Mouse (Mus musculus) MEL (cell line): ENCODE measurements at regions not wholly inside any gene's neighbourhood (a gene's known extent, or its start where the extent isn't known, plus 50 kb on each side); places are given as distances from the start of the nearest gene placed in this dataset.

ENCODE experiments used
- DNase-seq: peaks from one replicate; pipeline ENCODE4 v3.0.0; 2011; ENCODE audit warnings: low read depth, low spot score
- H3K27ac ChIP-seq: 2 replicates; pipeline ENCODE4 v1.5.1; 2012; ENCODE audit warnings: low read depth, mild to moderate bottlenecking, control low read depth, low read length, moderate library complexity; ENCODE audit not compliant: control insufficient read depth
- H3K27me3 ChIP-seq, 2 experiments: fragments of 150-350 bp in 1 of 2; sonication (generic) in 1 of 2; 2 replicates each; pipeline ENCODE4 v1.6.1; 2012; ENCODE audit warnings: low read length in 2 of 2, mild to moderate bottlenecking in 2 of 2, improper control_type of control experiment in 1 of 2, moderate library complexity in 1 of 2; ENCODE audit not compliant: insufficient read depth in 2 of 2, control insufficient read depth in 1 of 2
- H3K36me3 ChIP-seq, 2 experiments: 2 replicates each; pipeline ENCODE4 v1.6.1; 2012 to 2014; ENCODE audit warnings: low read length in 2 of 2, improper control_type of control experiment in 1 of 2, inconsistent platforms in 1 of 2, mild to moderate bottlenecking in 1 of 2; ENCODE audit not compliant: insufficient read depth in 2 of 2, control insufficient read depth in 1 of 2
- H3K4me1 ChIP-seq, 2 experiments: fragments of 150-350 bp in 1 of 2; sonication (generic) in 1 of 2; 2 replicates each; pipeline ENCODE4 v1.6.1; 2012; ENCODE audit warnings: low read length in 2 of 2, improper control_type of control experiment in 1 of 2, mild to moderate bottlenecking in 1 of 2; ENCODE audit not compliant: insufficient read depth in 2 of 2, control insufficient read depth in 1 of 2
- H3K4me3 ChIP-seq, 2 experiments: fragments of 150-350 bp in 1 of 2; sonication (generic) in 1 of 2; 2 replicates each; pipeline ENCODE4 v1.5.1; 2012; ENCODE audit warnings: low read depth in 2 of 2, low read length in 2 of 2, mild to moderate bottlenecking in 2 of 2, moderate library complexity in 2 of 2, control low read depth in 1 of 2, improper control_type of control experiment in 1 of 2; ENCODE audit not compliant: control insufficient read depth in 1 of 2, insufficient read depth in 1 of 2
- H3K79me2 ChIP-seq: 2 replicates; pipeline ENCODE4 v1.6.1; 2012; ENCODE audit warnings: mild to moderate bottlenecking, low read length, moderate library complexity; ENCODE audit not compliant: control insufficient read depth, poor library complexity, insufficient read depth
- H3K9ac ChIP-seq: 2 replicates; pipeline ENCODE4 v1.6.1; 2012; ENCODE audit warnings: low read depth, mild to moderate bottlenecking, control low read depth, low read length, moderate library complexity; ENCODE audit not compliant: control insufficient read depth, poor library complexity, severe bottlenecking
- H3K9me3 ChIP-seq: fragments of 150-350 bp; sonication (generic); replicated peaks from 2 replicates; pipeline ENCODE4 v1.6.1; 2012; ENCODE audit warnings: mild to moderate bottlenecking, low read length, improper control_type of control experiment, moderate library complexity; ENCODE audit not compliant: insufficient read depth
- BHLHE40 ChIP-seq: IDR thresholded peaks from 2 replicates; pipeline ENCODE4 v1.6.1; 2012; ENCODE audit warnings: low read depth, mild to moderate bottlenecking, inconsistent platforms, low read length, improper control_type of control experiment, borderline replicate concordance
- CHD2 ChIP-seq: IDR thresholded peaks from 2 replicates; pipeline ENCODE4 v1.6.1; 2011; ENCODE audit warnings: low read length, improper control_type of control experiment
- CTCF ChIP-seq, 3 experiments: IDR thresholded peaks in 2 of 3; conservative IDR thresholded peaks in 1 of 3; 2 replicates each; pipeline ENCODE4 v1.5.1; 2011 to 2012; ENCODE audit warnings: low read length in 3 of 3, low read depth in 2 of 3, mild to moderate bottlenecking in 2 of 3, improper control_type of control experiment in 1 of 3, inconsistent platforms in 1 of 3, mixed read lengths in 1 of 3, moderate library complexity in 1 of 3; ENCODE audit not compliant: control insufficient read depth in 1 of 3, insufficient read depth in 1 of 3, poor library complexity in 1 of 3, severe bottlenecking in 1 of 3
- E2F4 ChIP-seq: IDR thresholded peaks from 2 replicates; pipeline ENCODE4 v1.6.1; 2011; ENCODE audit warnings: low read depth, low read length, improper control_type of control experiment, borderline replicate concordance
- ELF1 ChIP-seq: IDR thresholded peaks from 2 replicates; pipeline ENCODE4 v1.6.1; 2014; ENCODE audit warnings: low read depth, mild to moderate bottlenecking, inconsistent platforms, low read length, improper control_type of control experiment, moderate library complexity
- EP300 ChIP-seq, 2 experiments: IDR thresholded peaks; 2 replicates each; pipeline ENCODE4 v1.6.1; 2011; ENCODE audit warnings: improper control_type of control experiment in 2 of 2, low read length in 2 of 2, low read depth in 1 of 2, mild to moderate bottlenecking in 1 of 2
- ETS1 ChIP-seq: IDR thresholded peaks from 2 replicates; pipeline ENCODE4 v1.6.1; 2012; ENCODE audit warnings: low read depth, mild to moderate bottlenecking, inconsistent platforms, low read length, improper control_type of control experiment, moderate library complexity
- GABPA ChIP-seq: IDR thresholded peaks from 2 replicates; pipeline ENCODE4 v1.6.1; 2012; ENCODE audit warnings: low read depth, mild to moderate bottlenecking, inconsistent platforms, low read length, improper control_type of control experiment, moderate library complexity
- GATA1 ChIP-seq: IDR thresholded peaks from 2 replicates; pipeline ENCODE4 v1.6.1; 2011; ENCODE audit warnings: low read depth, low read length, improper control_type of control experiment
- HCFC1 ChIP-seq: IDR thresholded peaks from 2 replicates; pipeline ENCODE4 v1.6.1; 2012; ENCODE audit warnings: low read depth, mild to moderate bottlenecking, inconsistent platforms, low read length, improper control_type of control experiment, moderate library complexity
- JUND ChIP-seq: IDR thresholded peaks from 2 replicates; pipeline ENCODE4 v1.6.1; 2011; ENCODE audit warnings: low read depth, mild to moderate bottlenecking, improper control_type of control experiment, low read length
- KAT2A ChIP-seq: conservative IDR thresholded peaks from 2 replicates; pipeline ENCODE4 v1.6.1; 2012; ENCODE audit warnings: low read depth, low read length, improper control_type of control experiment, inconsistent platforms
- MAFK ChIP-seq: IDR thresholded peaks from 2 replicates; pipeline ENCODE4 v1.6.1; 2011; ENCODE audit warnings: low read depth, mild to moderate bottlenecking, low read length, improper control_type of control experiment, borderline replicate concordance
- MEF2A ChIP-seq: IDR thresholded peaks from 2 replicates; pipeline ENCODE4 v1.6.1; 2014; ENCODE audit warnings: low read depth, mild to moderate bottlenecking, inconsistent platforms, low read length, improper control_type of control experiment; ENCODE audit not compliant: poor library complexity, insufficient replicate concordance, severe bottlenecking; ENCODE audit errors: extremely low read depth
- MXI1 ChIP-seq: IDR thresholded peaks from 2 replicates; pipeline ENCODE4 v1.6.1; 2011; ENCODE audit warnings: mild to moderate bottlenecking, low read depth, low read length, improper control_type of control experiment
- MYB ChIP-seq: IDR thresholded peaks from 2 replicates; pipeline ENCODE4 v1.6.1; 2011; ENCODE audit warnings: mild to moderate bottlenecking, low read depth, low read length, improper control_type of control experiment
- MYC ChIP-seq: IDR thresholded peaks from 2 replicates; pipeline ENCODE4 v1.6.1; 2011; ENCODE audit warnings: low read depth, mild to moderate bottlenecking, low read length, improper control_type of control experiment, moderate library complexity
- NRF1 ChIP-seq: IDR thresholded peaks from 2 replicates; pipeline ENCODE4 v1.6.1; 2014; ENCODE audit warnings: low read depth, mild to moderate bottlenecking, inconsistent platforms, low read length, improper control_type of control experiment, moderate library complexity; ENCODE audit not compliant: poor library complexity, insufficient read depth, severe bottlenecking
- POLR2A ChIP-seq, 2 experiments: IDR thresholded peaks; 2 replicates each; pipeline ENCODE4 v1.6.1; 2011 to 2012; ENCODE audit warnings: low read length in 2 of 2, mild to moderate bottlenecking in 2 of 2, control low read depth in 1 of 2, improper control_type of control experiment in 1 of 2, low read depth in 1 of 2, moderate library complexity in 1 of 2; ENCODE audit not compliant: control insufficient read depth in 1 of 2, insufficient read depth in 1 of 2, poor library complexity in 1 of 2
- POLR2AphosphoS2 ChIP-seq: IDR thresholded peaks from 2 replicates; pipeline ENCODE4 v1.6.1; 2011; ENCODE audit warnings: low read length, improper control_type of control experiment
- POLR2AphosphoS5 ChIP-seq: IDR thresholded peaks from 2 replicates; pipeline ENCODE4 v1.6.1; 2012; ENCODE audit warnings: low read depth, borderline replicate concordance, mild to moderate bottlenecking, inconsistent platforms, low read length, moderate library complexity, mixed read lengths
- RAD21 ChIP-seq: IDR thresholded peaks from 2 replicates; pipeline ENCODE4 v1.6.1; 2011; ENCODE audit warnings: mild to moderate bottlenecking, low read depth, low read length, improper control_type of control experiment
- SMC3 ChIP-seq: IDR thresholded peaks from 2 replicates; pipeline ENCODE4 v1.6.1; 2011; ENCODE audit warnings: low read depth, low read length, improper control_type of control experiment
- TCF12 ChIP-seq: IDR thresholded peaks from 2 replicates; pipeline ENCODE4 v1.6.1; 2014; ENCODE audit warnings: low read depth, mild to moderate bottlenecking, inconsistent platforms, low read length, improper control_type of control experiment, moderate library complexity
- UBTF ChIP-seq: IDR thresholded peaks from 2 replicates; pipeline ENCODE4 v1.6.1; 2012; ENCODE audit warnings: low read depth, mild to moderate bottlenecking, inconsistent platforms, low read length, improper control_type of control experiment, moderate library complexity, borderline replicate concordance; ENCODE audit not compliant: insufficient read depth
- USF1 ChIP-seq: IDR thresholded peaks from 2 replicates; pipeline ENCODE4 v1.6.1; 2014; ENCODE audit warnings: low read depth, mild to moderate bottlenecking, inconsistent platforms, low read length, improper control_type of control experiment, moderate library complexity
- USF2 ChIP-seq, 2 experiments: IDR thresholded peaks; 2 replicates each; pipeline ENCODE4 v1.6.1; 2011 to 2012; ENCODE audit warnings: improper control_type of control experiment in 2 of 2, low read length in 2 of 2, borderline replicate concordance in 1 of 2, inconsistent platforms in 1 of 2, low read depth in 1 of 2, mild to moderate bottlenecking in 1 of 2; ENCODE audit not compliant: insufficient read depth in 1 of 2
- ZNF384 ChIP-seq: IDR thresholded peaks from 2 replicates; pipeline ENCODE4 v1.6.1; 2012; ENCODE audit warnings: low read depth, mild to moderate bottlenecking, inconsistent platforms, low read length, improper control_type of control experiment

DNA sequence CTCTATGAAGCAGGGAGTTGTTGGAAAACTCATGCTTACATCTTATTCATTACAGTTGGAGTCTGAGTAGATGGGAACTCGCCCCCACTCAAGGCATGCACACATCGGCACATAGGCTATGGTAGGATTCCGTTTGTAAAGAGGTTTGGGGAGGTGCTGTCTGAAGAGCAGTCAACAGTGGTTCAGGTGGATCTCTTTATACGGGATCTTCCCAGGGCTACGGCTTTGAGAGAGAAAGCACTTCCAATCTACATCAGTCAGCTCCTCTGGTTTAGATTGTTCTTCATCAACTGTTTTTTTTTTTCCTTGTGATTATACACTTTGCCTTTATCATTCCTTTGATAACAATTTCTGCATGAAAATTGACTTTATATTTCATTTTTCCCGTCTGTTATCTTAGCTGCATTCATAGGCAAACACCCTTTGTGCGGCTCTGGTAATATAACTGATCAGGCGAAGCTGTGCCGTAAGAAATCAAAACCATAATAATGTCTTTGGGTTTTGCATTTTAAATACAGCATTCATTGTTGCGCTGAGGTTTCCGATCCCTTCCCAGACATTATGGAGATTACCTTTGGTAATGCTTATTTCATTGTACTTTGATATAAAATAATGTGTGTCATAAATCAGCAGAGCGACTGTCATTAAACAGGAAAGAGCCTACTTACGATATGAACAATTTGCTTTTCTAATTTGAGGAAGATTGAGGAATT, 155.7 kb upstream of the Meis1 start:
- no peak for DNase-seq
- H3K4me1 ChIP-seq: peaks cover 16 to 18% of the 10 kb centered on the region in 2 experiments

DNA sequence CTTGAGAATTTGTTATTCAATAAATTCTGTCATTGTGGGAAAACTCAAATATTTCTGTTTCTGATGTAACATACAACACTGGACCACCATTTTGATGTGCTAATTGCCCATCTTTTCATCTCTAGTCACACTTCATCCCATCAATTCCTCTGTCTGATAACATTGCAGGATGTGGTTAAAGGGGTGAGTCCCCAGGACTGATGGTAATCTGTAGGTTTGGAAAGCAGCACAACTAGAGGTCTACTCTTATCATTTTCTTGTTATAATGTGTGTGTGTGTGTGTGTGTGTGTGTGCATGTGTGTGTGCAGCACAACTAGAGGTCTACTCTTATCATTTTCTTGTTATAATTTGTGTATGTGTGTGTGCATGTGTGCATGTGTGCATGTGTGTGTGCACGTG, 160.5 kb upstream of the Meis1 start:
- Histone ChIP-seq H3K27ac (no peak overlapping the region), H3K79me2 (no peaks in the 10 kb centered on the region), H3K27me3 (no peaks in the 10 kb centered on the region), H3K4me1 (peaks cover 8 to 16% of the 10 kb centered on the region in 2 experiments; a peak in 3 of 4 replicates), H3K9me3 (no peaks in the 10 kb centered on the region), H3K36me3 (peaks cover 0 to 22% of the 10 kb centered on the region in 2 experiments; a peak in 2 of 4 replicates), H3K9ac (no peak overlapping the region), H3K4me3 (no peak overlapping the region)
- peak; percentile 35 for DNase-seq
- TF ChIP-seq HCFC1: no peak
- no peak for TF ChIP-seq E2F4
- TF ChIP-seq TCF12: peak; percentile 69; the same call in 1 of the 2 replicates
- peak; percentile 74 for TF ChIP-seq EP300 (IDR thresholded peaks at IDR 0.05; ENCODE audit: low read depth in 1 of 2, low read length in 2 of 2)
- no peak for TF ChIP-seq SMC3
- TF ChIP-seq JUND: no peak
- TF ChIP-seq MYB: no peak
- TF ChIP-seq USF1: no peak
- no peak for TF ChIP-seq POLR2AphosphoS5
- peak; percentile 67 for TF ChIP-seq GATA1
- no peak for TF ChIP-seq CHD2
- TF ChIP-seq POLR2A (IDR thresholded peaks at IDR 0.05; ENCODE audit: control insufficient read depth in 1 of 2, insufficient read depth in 1 of 2, low read depth in 1 of 2, low read length in 2 of 2, poor library complexity in 1 of 2): no peak
- TF ChIP-seq NRF1: no peak
- no peak for TF ChIP-seq MAFK
- TF ChIP-seq RAD21: no peak
- TF ChIP-seq MYC: no peak
- TF ChIP-seq KAT2A: no peak
- TF ChIP-seq MXI1: peak; percentile 44; the same call in 1 of the 2 replicates
- peak; percentile 82 for TF ChIP-seq ETS1
- no peak for TF ChIP-seq GABPA
- TF ChIP-seq POLR2AphosphoS2: no peak
- TF ChIP-seq ELF1: no peak
- TF ChIP-seq CTCF (IDR thresholded peaks at IDR 0.05 in 2 of 3, conservative IDR thresholded peaks at IDR 0.05 in 1 of 3; ENCODE audit: control insufficient read depth in 1 of 3, insufficient read depth in 1 of 3, low read depth in 2 of 3, low read length in 3 of 3, poor library complexity in 1 of 3, severe bottlenecking in 1 of 3): no peak
- no peak for TF ChIP-seq UBTF
- TF ChIP-seq USF2 (IDR thresholded peaks at IDR 0.05; ENCODE audit: borderline replicate concordance in 1 of 2, insufficient read depth in 1 of 2, low read depth in 1 of 2, low read length in 2 of 2): no peak
- TF ChIP-seq BHLHE40: peak; percentile 69; the same call in 1 of the 2 replicates
- no peak for TF ChIP-seq MEF2A

More for the DNA sequence above, 155.7 kb upstream of the Meis1 start:
- H3K9me3 ChIP-seq: no peaks in the 10 kb centered on the region
- H3K36me3 ChIP-seq: peaks cover 0 to 30% of the 10 kb centered on the region in 2 experiments; a peak in 2 of 4 replicates
- TF ChIP-seq BHLHE40 (no peak), ZNF384 (no peak), MYB (no peak)
- no peaks in the 10 kb centered on the region for H3K27me3 ChIP-seq
- H3K27ac ChIP-seq: no peak overlapping the region
- H3K4me3 ChIP-seq: no peak overlapping the region
- H3K9ac ChIP-seq: no peak overlapping the region
- no peaks in the 10 kb centered on the region; the same call in 1 of the 2 replicates for H3K79me2 ChIP-seq
